Mouse (Mus musculus) spleen, adult 12 weeks (tissue): ENCODE results near the gene Cbll1.
A peak's percentile ranks its signal among the peaks of the same experiment; 100 is the strongest.

Source experiments
- DNase-seq: peaks from one replicate; pipeline ENCODE4 v3.0.0; 2022; ENCODE audit warnings: low spot score

Gene Cbll1

DNA sequence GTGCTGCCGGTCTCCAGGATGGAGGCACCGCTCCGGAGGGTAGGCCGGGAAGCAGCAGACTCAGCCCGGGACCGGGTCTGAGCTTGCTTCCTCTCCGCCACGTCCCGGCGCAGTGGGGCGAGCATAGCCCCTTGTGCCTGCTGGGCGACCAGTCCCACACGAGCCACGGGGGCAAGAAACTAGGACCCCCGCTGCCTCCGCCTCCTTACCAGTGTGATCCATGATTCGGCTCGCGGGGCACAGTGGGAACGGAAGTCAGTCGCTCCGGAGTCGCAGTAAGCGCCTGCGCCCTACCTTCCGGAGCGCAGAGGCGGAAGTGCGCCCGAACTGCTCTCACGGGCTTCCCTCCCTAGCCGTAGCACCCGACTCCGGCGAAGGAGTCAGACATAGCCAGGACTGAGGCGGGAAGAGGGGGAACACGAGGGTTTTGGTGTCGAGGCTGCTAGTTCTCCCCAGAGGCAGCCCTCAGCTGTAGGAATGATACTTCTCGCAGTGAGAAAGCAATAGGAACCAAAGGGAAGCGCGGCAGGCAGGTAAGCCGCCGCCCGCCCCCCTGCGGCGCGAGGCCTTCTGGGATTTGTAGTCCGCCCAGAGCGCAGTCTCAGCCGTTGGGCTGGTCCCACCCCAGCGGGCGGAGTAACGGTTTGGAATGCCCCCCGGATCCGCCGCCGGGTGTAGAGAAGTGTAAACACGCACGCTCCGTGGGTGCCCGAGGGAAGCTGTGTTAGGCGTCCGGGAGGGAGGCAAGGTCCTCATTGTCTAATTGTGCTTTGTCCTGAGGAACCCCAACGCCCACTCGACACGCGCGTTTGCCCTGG, at the start of gene Cbll1:
Cbll1 (minus strand) TSS at position 303 of the 818 bp plus-strand sequence.
- peak; percentile 94 for DNase-seq

DNA sequence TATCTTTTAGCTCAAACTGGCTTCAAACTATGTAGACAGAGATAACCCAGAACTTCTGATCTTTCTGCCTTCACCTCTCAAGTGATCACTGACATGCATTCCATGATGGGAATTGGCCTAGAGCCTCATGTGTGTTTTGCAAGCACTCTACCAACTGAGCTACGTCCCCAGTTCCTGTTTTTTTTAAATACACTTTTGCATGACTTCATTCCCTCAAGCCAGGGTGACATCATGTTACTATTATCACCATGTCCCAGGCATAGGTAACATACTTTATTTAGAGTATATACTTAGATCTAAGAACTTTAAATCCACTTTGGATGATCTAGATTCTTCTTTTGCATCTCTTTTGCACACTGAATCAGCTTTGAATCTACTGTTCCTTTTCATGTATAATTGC, 46.6 kb upstream of the Cbll1 start:
- DNase-seq: no peak

DNA sequence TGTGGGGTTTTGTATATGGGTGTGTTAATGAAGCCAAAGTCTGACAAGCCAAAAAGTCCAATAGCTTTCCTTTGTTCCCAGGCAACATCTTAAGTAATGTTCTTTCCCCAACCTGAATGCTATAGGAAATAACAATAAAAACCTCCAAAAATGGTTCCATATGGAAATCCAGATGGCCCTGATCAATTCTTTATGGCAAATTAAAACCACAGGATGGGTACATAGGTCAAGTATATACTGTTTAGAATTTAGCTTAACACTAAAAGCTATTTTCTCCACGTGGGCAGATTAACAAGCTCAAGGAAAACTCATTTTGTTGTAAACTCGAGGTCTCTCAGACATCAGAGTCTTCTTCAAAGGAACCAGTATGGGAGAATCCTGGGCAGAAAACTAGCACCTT, 45.8 kb upstream of the Cbll1 start:
- DNase-seq: no peak

DNA sequence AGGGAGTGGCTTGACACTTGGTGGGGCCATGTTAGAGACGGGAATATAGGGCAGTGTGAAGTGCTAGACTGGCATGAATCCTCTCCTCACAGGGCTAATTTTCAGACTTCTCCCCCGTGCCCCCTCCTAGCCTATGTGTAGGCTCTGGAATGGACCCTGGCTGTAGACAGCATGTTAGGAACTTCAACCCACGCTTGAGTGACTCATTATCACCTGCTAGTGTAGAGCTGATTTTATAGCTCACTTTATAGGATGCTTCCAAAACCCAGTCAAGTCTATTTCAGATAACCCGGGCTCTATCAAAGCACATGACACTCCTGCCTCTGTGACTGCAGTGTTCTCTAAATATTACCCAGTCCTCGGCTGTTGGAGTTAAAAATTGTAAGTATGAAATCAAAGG, 42.1 kb upstream of the Cbll1 start:
- DNase-seq: no peak

DNA sequence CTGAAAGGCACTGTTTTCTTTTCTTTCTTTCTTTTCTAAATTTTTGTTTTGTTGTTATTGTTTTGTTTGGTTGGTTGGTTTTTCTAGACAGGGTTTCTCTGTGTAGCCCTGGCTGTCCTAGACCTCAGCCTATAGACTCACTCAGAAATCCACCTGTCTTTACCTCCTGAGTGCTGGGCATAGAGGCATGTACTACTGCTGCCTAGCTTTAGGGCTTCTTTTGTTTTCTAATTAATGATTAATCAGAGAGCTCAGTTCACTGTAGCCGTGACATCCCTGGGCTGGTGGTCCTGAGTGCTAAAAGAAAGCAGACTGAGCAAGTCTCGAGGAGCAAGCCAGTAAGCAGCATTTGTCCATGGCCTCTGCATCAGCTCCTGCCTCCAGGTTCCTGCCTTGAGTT, 40.4 kb upstream of the Cbll1 start:
- DNase-seq: no peak

DNA sequence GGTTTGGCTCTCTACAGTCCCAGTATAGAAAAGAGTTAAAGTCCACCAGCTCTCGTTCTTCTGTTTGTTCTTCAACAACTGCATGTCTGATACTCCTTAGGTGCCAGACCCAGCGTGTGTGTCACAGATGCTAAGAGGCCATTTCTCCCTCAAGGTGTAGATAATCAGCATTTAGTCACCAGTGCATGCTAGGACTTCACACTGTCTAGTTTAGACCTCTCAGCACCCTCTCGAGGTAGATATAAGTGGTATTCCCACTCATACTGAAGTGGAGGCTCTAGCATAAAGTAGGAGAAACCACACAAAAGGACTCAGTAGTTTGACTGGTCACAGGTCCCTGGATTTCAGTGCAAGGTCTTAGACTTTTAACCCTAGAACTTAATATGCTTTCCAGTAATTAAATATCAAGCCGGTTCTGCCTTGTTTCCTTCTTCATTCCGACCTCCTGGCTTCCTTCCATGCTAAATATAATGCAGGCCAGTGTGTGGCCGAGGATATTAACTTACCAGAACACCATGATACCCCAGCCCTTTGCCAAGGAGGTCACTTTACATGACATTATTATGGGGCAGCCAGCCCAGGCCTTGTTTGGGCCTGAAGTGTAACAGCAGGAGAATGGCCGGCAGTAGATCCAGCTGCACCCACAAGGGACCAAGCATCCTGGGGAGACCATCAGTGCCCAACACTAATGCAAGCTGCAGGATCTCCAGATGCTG, 38.3 kb upstream of the Cbll1 start:
- DNase-seq: no peak

DNA sequence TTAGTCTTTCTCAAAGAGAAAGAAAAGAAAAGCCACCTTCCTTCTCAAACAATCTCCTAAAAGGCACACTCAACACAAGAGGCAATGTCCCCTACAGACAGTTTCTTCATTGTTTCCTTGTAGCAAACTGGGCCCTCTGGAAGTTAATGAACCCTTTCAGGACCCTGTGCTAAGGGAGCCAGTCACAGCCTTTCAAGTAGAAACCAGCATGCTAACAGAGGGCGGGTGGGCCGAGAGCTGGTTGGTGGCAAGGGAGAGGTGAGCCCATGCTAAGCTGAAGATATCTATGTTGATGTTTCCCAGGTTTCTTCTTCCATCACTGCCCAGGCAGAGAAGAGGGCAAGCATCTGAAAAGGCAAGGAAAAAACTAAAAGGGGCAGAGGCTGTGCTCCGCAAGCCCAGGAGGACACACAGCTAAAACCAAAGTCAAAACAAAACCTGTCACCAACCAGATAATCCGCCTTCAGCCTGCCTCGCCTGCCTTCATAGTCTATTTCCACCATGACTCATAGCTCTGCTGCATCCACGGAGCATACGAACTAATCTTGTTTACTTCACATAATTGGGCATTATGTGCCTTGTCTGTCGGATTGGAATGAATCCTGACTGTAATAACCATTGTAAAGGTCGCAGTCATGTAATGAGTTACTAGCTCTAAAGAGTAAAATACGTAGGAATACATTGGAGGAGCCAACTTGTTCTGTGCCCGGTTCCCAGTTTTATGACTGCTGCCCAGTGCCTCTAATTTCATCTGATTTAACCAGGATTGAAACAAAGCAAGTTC, 34.8 kb upstream of the Cbll1 start:
- no peak for DNase-seq

DNA sequence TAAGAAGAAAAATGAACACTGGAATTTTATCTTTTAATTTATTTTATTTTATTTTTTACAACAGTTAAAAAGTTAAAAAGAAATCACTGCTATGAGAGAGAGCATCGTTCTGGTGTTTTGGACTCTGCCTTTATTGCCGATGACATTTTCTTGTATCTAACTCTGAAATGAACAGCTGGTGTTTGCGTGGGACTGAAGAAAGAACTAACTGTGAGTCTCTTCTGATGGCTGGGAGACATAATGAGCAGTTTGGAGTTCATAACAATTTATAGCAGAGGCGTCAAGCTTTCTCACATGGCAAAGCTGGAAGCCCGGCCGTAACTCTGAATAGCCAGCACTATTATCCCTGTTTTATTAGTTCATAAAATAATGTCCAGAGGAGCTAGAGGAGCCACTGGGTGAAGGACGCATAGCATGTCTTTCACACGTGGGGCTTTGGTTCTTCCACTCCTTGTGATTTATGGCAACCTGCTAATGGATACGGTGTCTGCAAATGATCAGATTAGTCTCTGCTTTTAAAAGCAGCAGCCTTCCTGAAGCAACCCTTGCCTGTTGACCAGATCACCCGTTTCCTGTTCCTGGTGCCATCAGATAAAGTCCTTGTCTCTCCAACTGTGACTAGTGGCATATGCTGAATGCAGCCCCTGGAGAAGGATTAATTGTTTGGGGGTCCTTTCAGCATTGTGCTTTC, 33.9 kb upstream of the Cbll1 start:
- no peak for DNase-seq

DNA sequence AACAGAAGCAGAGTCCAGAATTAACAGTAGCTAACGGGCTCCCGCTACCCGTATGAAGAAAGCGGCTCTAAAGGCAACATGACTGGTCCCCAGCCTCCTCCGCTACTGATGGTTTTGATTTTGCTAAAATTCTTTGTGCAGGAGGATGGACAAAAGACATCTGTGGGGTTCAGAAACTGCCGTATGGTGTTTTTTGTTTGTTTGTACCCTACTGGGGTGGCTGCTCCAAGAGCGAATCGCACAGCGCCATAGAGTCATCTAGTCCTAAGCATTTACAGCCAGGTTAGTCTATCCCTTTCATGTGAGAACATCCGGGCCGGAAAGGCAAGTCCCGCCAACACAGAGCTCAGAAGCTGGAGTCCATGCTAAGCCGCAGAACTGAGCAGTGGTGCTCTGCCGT, 32.6 kb upstream of the Cbll1 start:
- no peak for DNase-seq

DNA sequence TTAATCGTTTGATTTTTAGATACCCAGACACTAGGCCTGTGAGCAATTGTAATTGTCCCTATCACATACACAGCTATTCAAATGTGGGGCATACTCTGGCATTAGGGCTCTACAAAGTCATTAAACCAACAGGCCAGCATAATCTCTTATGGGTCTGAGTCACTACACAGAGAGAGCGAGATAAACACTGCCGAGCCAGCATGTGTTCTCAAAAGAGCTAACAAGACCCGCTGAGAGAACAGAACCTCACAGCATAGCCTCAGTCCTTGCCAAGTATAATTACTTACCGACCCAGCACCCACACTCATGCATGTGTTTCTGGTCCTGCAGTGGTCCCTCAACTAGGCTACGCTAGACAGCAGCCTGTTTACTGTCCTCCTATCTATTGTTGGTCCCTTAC, 28.0 kb upstream of the Cbll1 start:
- DNase-seq: no peak

DNA sequence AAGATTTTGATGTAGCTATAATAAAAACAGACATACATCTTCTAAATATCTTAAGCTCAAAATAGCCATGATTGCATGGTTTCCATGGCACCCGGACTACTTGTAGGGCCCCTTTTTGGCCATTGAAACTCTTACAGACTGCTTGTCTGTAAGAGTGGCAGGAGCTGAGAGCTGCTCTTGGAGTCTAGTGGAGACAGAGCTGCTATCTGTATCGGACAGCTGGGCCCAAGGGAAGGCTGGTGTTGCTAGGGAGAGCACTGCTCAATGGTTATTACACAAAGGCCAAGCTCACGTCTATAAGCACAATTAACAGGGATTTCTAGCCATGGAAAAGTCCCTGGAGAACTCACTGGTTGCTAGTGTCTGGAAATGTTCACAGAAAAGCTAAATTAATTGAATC, 22.0 kb upstream of the Cbll1 start:
- DNase-seq: no peak

DNA sequence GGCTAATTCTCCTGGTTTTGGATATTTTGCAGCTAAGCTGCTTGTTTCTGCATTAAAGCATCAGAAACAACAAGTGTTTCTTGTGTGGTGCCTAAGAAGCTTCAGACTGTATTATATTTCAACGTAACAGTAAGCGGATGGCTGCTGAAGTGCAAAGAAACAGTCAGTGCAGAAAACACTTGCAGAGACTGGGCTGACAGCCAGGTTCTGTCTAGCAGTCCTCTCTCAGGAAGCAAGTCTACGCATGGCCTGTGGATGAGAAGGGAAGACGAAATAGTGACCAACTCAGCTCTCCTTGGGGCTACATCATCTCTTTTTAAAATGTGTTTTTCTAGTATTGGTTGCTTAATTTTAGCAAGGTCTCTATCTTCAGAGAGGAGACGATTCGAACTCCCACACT, 20.7 kb upstream of the Cbll1 start:
- DNase-seq: no peak

DNA sequence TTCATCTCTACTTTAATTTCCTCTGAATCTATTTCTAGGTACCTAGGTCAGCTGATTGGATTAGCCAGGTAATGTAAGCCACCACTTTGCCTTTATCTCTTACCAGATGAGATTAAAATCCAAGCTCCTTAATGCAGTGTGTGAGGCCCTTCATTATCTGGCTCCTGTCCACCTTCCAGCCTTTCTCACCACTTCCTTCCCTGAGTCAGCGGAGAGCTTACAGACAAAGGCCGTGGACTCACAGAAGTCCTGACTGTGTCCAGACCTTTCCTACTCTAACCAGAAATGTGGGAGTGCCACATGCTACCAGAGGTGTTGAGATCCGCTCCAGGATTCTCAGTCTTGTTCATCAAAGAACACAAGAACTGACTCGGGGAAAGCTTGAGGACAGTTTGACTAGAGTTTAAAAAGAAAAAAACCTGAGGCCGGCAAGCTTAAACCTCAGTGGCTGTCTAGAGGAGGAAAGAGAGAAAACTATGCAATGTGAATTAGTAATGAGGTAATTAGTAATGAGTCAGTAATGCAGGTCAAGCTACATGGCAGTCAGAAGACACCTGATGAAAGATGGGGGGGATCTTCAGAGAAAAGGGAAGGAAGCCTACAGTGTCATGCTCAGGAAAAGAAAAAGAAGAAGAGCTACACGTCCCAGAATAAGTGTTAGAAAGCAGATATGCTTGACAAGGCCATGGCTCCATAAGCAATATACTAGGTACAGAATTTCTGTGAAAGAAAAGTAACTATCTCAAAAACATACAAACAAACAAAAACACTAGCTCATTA, 14.5 kb upstream of the Cbll1 start:
- DNase-seq: no peak

DNA sequence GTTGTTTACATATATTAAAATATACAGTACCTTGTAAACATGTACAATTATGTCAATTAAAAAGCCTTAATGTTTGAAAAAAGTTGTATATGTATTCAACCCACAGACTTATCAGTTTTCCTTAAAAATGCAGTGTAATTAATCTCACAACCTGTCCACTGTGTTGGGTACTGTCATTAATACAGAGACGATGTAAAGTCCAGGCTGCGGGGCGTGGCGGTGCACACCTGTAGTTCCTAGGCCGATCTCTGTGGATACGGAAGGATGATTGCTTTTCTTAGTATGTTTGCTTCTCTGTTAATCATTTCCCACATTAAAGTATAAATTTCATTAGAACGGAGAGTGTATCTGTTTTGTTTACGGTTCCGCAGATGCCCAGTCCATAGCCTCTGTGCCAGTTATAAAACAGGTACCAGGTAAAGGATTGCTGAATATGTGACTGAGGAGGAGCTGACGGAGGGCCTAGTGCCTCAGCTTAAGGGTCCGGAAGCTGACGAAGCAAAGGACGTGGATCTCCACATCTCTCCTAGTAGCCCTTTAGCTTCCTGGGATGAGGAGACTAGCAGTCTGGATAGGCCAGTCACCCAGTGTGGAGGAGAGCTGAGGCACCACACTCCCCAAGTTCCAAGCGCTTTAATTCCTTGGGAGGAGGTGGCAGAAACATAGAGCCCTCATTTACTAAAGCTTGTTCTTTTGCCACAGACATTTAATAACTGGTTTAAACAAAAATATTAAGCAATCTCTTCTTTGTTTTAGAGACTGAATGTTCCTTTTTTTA, 13.4 kb upstream of the Cbll1 start:
- no peak for DNase-seq

DNA sequence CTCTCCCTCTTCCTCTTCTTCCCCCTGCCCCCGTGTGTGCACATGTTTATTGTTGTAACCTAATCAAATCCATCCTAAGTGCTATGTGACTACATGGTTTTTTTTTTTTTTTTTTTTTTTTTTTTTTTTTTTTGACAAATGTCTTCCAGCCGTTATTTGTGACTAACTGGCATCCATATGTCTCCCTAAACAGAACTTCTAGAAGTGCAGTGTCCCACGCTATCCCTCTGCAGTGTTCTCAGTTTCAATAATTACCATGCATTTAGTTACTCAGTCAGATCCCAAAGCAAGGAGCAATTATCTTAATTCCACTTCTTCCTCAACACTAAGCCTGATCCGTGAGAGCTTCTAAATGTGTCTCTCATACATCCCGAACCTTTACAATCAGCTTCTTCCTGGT, 11.8 kb upstream of the Cbll1 start:
- DNase-seq: no peak

DNA sequence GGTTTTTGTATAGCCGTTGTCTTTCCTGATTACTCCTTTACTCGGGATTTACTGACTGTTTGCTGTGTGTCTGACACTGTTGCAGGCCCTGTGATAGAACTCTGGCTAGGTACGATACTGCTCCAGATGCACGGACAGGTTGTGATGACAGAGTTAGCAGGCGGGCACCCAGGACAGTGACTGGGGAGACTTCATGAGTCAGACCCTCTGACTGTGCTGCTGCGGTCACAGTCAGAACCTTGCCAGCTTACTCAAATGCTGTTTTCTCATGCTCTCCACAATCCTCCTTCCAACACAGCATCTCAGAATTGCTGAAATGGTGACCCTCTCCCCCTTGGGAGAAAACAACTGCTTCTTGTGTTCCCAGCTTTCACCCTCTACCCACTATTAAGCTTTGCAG, 9.1 kb upstream of the Cbll1 start:
- no peak for DNase-seq

DNA sequence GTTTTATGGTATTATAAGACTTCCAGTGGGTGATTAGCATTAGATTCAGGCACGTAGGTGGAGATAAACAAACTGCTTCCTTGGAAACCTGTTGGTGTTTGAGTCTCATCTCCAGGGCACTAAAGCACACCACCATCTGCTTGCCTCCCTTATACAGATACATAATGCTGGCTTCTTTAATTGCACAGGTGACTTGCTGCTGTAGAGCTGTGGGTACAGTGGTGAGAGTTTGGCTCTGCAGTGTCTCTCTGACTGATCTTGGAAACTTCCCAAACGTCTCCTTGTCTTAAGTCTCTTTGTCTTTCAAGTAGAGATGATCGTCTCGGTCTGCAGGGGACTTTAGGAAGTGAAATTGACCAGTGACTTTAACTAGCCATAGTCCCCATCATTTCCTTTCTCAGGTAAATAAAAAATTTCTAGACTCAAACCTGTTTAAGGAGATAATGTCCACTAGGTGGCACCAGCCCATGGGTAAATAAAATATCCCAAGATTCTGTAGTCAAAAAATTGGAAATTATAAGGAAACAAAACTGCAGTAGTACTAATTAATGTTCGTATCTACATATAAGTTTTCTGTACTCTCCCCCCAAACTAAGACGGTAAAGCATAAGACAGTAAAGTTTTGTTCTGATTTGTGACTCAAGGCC, 8.4 kb upstream of the Cbll1 start:
- no peak for DNase-seq

DNA sequence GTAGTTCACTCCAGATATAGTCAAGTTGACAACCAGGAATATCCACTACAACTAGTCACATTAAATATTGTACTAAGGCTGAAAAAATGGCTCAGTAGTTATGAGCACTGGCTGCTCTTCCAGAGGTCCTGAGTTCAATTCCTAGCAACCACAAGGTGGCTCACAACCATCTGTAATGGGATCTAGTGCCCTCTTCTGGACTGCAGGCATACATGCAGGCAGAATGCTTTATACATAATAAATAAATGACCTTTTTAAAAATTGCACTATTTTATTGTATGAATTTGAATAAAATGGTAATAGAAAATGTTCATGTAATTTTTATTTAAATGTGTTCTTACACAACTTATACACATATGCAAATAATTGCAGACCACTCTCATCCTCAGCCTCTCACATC, 3.8 kb upstream of the Cbll1 start:
- no peak for DNase-seq

DNA sequence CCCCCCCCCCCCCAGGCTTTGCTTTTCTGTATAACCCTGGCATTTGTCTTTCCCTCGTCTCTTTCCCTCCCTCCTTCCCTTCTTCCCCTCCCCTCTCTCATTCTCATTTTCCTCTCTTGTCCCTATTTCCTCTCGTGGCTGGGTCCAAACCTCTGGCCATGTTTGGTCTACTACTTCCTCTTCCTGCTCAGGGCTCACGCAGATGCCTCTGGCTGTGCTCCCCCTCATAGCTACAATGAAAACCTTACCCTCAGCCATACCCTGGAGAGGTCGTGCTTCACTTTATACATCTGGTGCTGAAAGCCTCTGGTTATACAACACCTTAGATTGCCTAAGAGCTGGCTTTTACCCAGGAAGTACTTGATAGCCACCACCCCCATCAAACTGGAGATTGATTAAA, 1.9 kb upstream of the Cbll1 start:
- DNase-seq: no peak

DNA sequence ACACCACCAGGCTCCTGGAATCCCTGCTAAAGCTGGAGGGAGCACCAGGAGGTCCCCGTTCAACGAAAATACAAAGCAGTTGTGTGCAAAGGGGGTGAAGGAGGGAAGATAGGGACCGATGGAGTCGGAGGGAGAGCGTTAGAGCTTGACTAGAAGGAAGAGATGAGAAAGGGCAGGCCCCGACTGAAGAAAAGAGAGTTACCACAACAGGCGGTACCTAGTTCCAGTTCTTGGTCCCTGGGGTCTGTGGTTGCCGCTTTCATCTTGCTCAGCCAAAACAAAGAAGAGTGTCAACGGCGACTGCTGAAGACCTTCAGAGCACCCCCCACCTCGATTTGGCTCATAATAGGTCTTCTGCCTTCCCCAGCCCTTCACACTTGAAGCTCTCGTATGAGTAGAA, 780 bp upstream of the Cbll1 start:
- DNase-seq: no peak
